Mouse (Mus musculus): ENCODE data around the gene Ubr3. TPM values are rescaled to one million over a fixed set of nuclear protein-coding genes. Genes with fewer than 3 reads are reported as not detected.

Gene Ubr3
- polyA plus RNA-seq, 1 experiment from 2014 or later = 9.6 TPM

DNA sequence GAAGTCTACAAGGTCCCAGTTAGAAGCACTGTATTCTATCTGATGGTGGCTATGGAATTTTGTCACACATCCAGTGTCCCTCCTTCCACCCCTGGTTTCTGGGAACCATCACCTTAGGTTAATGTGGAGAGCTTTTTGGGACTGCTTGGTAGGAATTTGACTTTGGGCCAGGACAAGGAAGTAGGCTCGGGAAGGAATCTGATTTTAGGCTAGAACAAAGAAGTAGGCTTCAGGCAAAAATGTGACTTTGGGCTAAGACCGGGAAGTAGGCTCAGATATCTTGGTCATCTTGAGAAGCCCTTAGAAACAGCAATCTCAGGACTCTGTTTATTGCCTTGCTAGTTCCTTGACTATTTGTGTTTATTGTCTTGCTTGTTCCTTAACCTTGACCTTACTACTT, 8.1 kb upstream of the Ubr3 start:
- Histone ChIP-seq H3K4me2 (replicated peaks; ENCODE audit: low read depth) (no peak overlapping the region), H3K27ac (ENCODE audit: low read depth, low read length) (no peak overlapping the region), H3K36me3 (ENCODE audit: control insufficient read depth, insufficient read depth) (no peaks in the 10 kb centered on the region), H3K27me3 (replicated peaks; ENCODE audit: control insufficient read depth, insufficient read depth, low read length) (no peaks in the 10 kb centered on the region), H3K9me3 (ENCODE audit: control insufficient read depth) (no peaks in the 10 kb centered on the region), H3K9ac (ENCODE audit: low read depth, low read length) (no peak overlapping the region), H3K4me1 (replicated peaks; ENCODE audit: control insufficient read depth, insufficient read depth, low read length) (no peaks in the 10 kb centered on the region), H3K4me3 (ENCODE audit: low read depth, low read length) (no peak overlapping the region)
- 76% methylated on average over 2 of the region's 2 CpGs for WGBS
- ATAC-seq = no peak
- TF ChIP-seq CTCF (IDR thresholded peaks at IDR 0.05; ENCODE audit: low read depth) = no peak

DNA sequence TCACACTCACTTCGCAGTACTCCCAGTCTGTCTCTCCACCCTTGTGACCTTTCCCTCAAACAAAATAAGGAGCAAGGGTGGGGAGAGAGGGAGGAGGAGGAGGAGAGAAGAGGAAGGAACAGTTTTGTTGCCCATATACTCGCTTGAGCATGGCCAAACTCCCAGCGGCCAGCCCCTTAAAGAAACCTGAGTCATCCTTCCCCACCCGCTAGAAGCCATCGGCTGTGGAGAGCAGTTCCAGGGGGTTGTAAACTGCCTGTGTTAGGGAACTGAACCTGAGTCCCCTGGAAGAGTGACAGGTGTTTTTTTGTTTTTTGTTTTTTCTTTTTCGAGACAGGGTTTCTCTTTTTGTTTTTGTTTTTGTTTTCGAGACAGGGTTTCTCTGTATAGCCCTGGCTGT, 6.2 kb upstream of the Ubr3 start:
- no peaks in the 10 kb centered on the region for H3K9me3 ChIP-seq (ENCODE audit: control insufficient read depth)
- H3K27me3 ChIP-seq (replicated peaks; ENCODE audit: control insufficient read depth, insufficient read depth, low read length) = no peaks in the 10 kb centered on the region
- no peak for TF ChIP-seq CTCF (IDR thresholded peaks at IDR 0.05; ENCODE audit: low read depth)
- no peaks in the 10 kb centered on the region for H3K36me3 ChIP-seq (ENCODE audit: control insufficient read depth, insufficient read depth)
- H3K27ac ChIP-seq (ENCODE audit: low read depth, low read length) = no peak overlapping the region
- no peak overlapping the region for H3K4me3 ChIP-seq (ENCODE audit: low read depth, low read length)
- no peaks in the 10 kb centered on the region for H3K4me1 ChIP-seq (replicated peaks; ENCODE audit: control insufficient read depth, insufficient read depth, low read length)
- ATAC-seq = no peak
- WGBS = 55% methylated on average over 7 of the region's 7 CpGs
- H3K9ac ChIP-seq (ENCODE audit: low read depth, low read length) = no peak overlapping the region
- H3K4me2 ChIP-seq (replicated peaks; ENCODE audit: low read depth) = no peak overlapping the region

DNA sequence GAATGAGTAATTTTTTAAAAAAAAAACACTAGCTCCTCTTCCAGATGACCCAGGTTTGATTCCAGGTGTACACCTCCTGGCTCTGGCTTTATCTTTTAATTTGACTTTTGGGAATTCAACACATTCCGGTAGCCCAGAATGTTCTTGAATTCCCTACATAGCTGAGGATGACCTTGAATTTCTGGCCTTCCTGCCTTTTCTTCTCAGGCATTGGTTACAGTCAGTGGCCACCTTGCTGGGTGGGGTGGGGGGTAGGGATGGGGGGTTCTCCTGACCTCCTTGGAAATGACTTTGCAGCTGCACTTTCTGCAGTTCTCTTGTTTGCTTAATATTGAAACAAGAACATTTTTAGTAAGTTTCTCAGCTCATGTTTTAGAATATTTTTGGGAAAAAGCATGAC, 3.9 kb upstream of the Ubr3 start:
- no peaks in the 10 kb centered on the region for H3K4me1 ChIP-seq (replicated peaks; ENCODE audit: control insufficient read depth, insufficient read depth, low read length)
- ATAC-seq = no peak
- no peak overlapping the region for H3K9ac ChIP-seq (ENCODE audit: low read depth, low read length)
- WGBS = 76% methylated on average over 1 of the region's 1 CpGs
- H3K27me3 ChIP-seq (replicated peaks; ENCODE audit: control insufficient read depth, insufficient read depth, low read length) = no peaks in the 10 kb centered on the region
- no peak overlapping the region for H3K4me3 ChIP-seq (ENCODE audit: low read depth, low read length)
- no peak for TF ChIP-seq CTCF (IDR thresholded peaks at IDR 0.05; ENCODE audit: low read depth)
- H3K36me3 ChIP-seq (ENCODE audit: control insufficient read depth, insufficient read depth) = no peaks in the 10 kb centered on the region
- no peak overlapping the region for H3K4me2 ChIP-seq (replicated peaks; ENCODE audit: low read depth)
- no peak overlapping the region for H3K27ac ChIP-seq (ENCODE audit: low read depth, low read length)
- H3K9me3 ChIP-seq (ENCODE audit: control insufficient read depth) = no peaks in the 10 kb centered on the region

DNA sequence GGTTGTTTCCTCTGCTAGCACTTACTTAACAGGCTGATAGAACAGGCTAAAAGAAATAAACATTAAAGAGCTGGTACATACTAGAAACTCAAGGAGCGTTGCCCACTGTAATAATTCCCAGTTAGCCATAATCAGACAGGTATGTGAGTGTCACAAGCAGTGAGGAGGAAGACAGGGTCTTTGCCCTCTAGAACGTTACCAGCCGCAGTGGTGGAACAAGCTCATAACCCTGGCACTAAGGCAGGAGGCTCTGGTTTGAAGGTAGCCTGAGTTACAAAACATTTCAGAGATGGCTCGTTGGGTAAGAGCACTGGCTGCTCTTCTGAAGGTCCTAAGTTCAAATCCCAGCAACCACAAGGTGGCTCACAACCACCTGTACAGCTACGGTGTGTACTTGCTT, 3.2 kb upstream of the Ubr3 start:
- H3K4me2 ChIP-seq (replicated peaks; ENCODE audit: low read depth) = no peak overlapping the region
- no peak for TF ChIP-seq CTCF (IDR thresholded peaks at IDR 0.05; ENCODE audit: low read depth)
- no peak overlapping the region for H3K27ac ChIP-seq (ENCODE audit: low read depth, low read length)
- H3K4me1 ChIP-seq (replicated peaks; ENCODE audit: control insufficient read depth, insufficient read depth, low read length) = no peaks in the 10 kb centered on the region
- 71% methylated on average over 5 of the region's 5 CpGs for WGBS
- ATAC-seq = no peak
- no peak overlapping the region for H3K4me3 ChIP-seq (ENCODE audit: low read depth, low read length)
- H3K27me3 ChIP-seq (replicated peaks; ENCODE audit: control insufficient read depth, insufficient read depth, low read length) = no peaks in the 10 kb centered on the region
- no peaks in the 10 kb centered on the region for H3K9me3 ChIP-seq (ENCODE audit: control insufficient read depth)
- no peak overlapping the region for H3K9ac ChIP-seq (ENCODE audit: low read depth, low read length)
- H3K36me3 ChIP-seq (ENCODE audit: control insufficient read depth, insufficient read depth) = no peaks in the 10 kb centered on the region

DNA sequence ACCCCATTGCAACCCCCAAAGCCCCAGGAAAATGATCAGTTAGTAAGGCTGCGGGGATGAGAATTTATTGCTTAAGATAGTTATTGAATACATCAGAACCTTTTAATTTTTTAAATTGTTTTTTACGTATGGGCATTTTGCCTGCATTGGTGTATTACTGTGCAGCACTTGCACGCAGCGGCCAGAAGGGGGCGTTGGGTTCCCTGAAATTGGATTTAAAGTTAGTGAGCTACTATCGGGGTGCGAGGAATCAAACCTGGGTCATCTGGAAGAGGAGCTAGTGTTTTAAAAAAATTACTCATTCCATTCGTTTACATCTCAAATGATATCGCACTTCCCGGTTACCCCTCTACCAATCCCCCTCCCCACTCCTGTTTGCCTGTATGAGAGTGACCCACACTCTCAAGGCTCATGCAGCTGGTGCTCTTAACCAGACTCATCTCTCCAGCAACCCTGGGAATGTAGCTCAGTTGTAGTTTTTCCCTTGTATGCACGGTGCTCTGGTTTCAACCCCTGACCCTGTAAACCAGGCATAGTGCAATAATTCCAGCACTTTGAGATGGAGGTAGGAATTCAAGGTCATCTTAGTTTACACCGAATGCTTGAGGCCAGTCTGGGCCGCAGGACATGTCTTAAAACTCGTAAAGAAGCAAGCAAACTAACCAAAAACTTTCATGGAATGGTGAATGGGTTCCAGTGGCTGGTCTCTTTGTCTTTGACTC, 1.4 kb upstream of the Ubr3 start:
- peak; percentile 60 for TF ChIP-seq CTCF (IDR thresholded peaks at IDR 0.05; ENCODE audit: low read depth)
- Histone ChIP-seq H3K4me1 (replicated peaks; ENCODE audit: control insufficient read depth, insufficient read depth, low read length) (no peaks in the 10 kb centered on the region), H3K4me2 (replicated peaks; ENCODE audit: low read depth) (no peak overlapping the region), H3K9me3 (ENCODE audit: control insufficient read depth) (no peaks in the 10 kb centered on the region), H3K27me3 (replicated peaks; ENCODE audit: control insufficient read depth, insufficient read depth, low read length) (no peaks in the 10 kb centered on the region), H3K36me3 (ENCODE audit: control insufficient read depth, insufficient read depth) (no peaks in the 10 kb centered on the region), H3K4me3 (ENCODE audit: low read depth, low read length) (no peak overlapping the region), H3K27ac (ENCODE audit: low read depth, low read length) (no peak overlapping the region), H3K9ac (ENCODE audit: low read depth, low read length) (no peak overlapping the region)
- ATAC-seq = no peak
- WGBS = 59% methylated on average over 14 of the region's 14 CpGs

DNA sequence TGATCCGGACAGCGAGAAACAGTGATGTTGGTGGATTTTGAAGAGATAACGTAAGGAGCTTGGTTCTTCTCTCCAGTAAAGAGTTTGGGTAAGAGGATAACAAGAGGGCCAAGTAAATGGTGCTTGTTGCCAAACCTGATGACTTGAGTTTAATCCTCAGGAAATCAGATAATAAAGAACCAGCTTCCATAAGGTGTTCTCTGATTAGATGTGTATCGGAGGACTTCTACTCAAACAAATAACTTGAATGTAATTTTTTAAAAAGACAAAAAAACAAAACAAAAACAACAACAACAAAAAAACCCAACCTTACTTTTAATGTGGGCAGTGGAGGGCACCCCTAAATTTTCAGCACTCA, 843 bp upstream of the Ubr3 start:
- H3K4me2 ChIP-seq (replicated peaks; ENCODE audit: low read depth) = no peak overlapping the region
- H3K9me3 ChIP-seq (ENCODE audit: control insufficient read depth) = no peaks in the 10 kb centered on the region
- H3K4me3 ChIP-seq (ENCODE audit: low read depth, low read length) = no peak overlapping the region
- no peaks in the 10 kb centered on the region for H3K27me3 ChIP-seq (replicated peaks; ENCODE audit: control insufficient read depth, insufficient read depth, low read length)
- WGBS = 88% methylated on average over 4 of the region's 4 CpGs
- no peak for ATAC-seq
- no peak for TF ChIP-seq CTCF (IDR thresholded peaks at IDR 0.05; ENCODE audit: low read depth)
- H3K4me1 ChIP-seq (replicated peaks; ENCODE audit: control insufficient read depth, insufficient read depth, low read length) = no peaks in the 10 kb centered on the region
- H3K36me3 ChIP-seq (ENCODE audit: control insufficient read depth, insufficient read depth) = no peaks in the 10 kb centered on the region
- no peak overlapping the region for H3K27ac ChIP-seq (ENCODE audit: low read depth, low read length)
- no peak overlapping the region for H3K9ac ChIP-seq (ENCODE audit: low read depth, low read length)

Measured in intestine, postnatal 0 days (tissue).